Mouse (Mus musculus): ENCODE measurements at regions not wholly inside any gene's neighbourhood (a gene's known extent, or its start where the extent isn't known, plus 50 kb on each side); places are given as distances from the start of the nearest gene placed in this dataset.
A peak's percentile ranks its signal among the peaks of the same experiment; 100 is the strongest.

DNA sequence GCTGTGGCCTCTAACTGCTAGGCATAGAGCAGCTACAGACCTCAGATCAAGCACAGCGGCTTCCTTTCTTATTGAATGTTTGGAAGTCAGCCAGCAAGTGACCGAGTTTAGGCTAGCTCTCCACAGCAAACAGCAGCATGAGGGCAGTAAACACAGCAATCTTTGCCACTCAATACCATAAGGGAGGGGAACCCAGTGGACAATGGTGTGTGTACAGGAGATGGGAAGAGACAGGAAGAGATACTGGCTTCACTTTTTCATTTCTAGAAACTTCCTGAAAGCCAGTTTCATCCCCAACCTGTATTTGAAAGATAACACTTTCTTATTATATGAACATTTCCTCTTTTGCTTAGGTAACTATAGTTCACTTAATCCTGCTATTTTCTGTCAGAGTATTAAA, 1284.9 kb upstream of the Lrrc6 start:
- WGBS, result 61% methylated on average over 2 of the region's 2 CpGs
- no peak for ATAC-seq (ENCODE audit: low FRiP score)
- Histone ChIP-seq H3K4me2 (no peak overlapping the region), H3K4me3 (no peak overlapping the region), H3K36me3 (no peaks in the 10 kb centered on the region), H3K27ac (no peak overlapping the region), H3K9me3 (no peaks in the 10 kb centered on the region), H3K9ac (no peak overlapping the region), H3K27me3 (no peaks in the 10 kb centered on the region), H3K4me1 (replicated peaks) (no peaks in the 10 kb centered on the region)

DNA sequence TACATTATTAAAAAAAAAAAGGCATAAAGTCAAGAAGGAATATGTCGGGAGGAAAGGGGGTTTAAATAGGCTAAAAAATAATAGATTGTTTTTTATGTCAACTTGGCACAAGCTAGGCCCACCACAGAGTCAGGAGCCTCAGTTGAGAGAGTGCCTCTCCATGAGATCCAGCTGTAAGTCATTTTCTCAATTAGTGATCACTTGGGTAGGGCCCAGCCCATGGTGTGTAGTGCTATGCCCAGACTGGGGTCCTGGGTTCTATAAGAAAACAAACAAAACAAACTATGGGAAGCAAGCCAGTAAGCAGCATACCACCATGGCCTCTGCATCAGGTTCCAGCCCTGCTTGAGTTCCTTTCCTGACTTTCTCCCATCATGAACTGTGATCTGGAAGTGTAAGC, 1283.0 kb upstream of the Lrrc6 start:
- no peaks in the 10 kb centered on the region for H3K27me3 ChIP-seq
- no peak overlapping the region for H3K27ac ChIP-seq
- H3K4me2 ChIP-seq, result no peak overlapping the region
- H3K36me3 ChIP-seq, result no peaks in the 10 kb centered on the region
- no peak overlapping the region for H3K9ac ChIP-seq
- no peaks in the 10 kb centered on the region for H3K4me1 ChIP-seq (replicated peaks)
- WGBS, result 88% methylated on average over 1 of the region's 1 CpGs
- H3K9me3 ChIP-seq, result no peaks in the 10 kb centered on the region
- no peak for ATAC-seq (ENCODE audit: low FRiP score)
- H3K4me3 ChIP-seq, result no peak overlapping the region

DNA sequence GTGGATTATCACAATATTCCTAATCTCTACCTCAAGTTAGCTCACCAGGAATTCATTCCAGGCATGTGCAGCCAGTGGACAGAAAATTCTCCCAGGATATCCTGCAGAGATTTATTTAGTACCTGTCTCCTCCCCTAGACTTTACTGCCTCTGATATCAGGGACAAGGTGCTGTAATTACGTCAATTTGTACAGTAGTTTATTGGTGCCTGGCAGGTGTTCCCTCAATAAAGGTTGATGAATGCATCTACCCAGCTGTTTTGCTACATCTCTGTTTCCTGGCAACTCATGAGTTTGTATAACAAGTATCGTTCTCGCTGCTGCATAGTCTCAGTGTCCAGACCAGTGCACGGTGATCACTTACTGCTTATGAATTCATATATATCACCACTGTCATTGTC, 1281.8 kb upstream of the Lrrc6 start:
- no peaks in the 10 kb centered on the region for H3K27me3 ChIP-seq
- no peak overlapping the region for H3K27ac ChIP-seq
- H3K9me3 ChIP-seq, result no peaks in the 10 kb centered on the region
- H3K4me2 ChIP-seq, result no peak overlapping the region
- H3K4me3 ChIP-seq, result no peak overlapping the region
- no peaks in the 10 kb centered on the region for H3K4me1 ChIP-seq (replicated peaks)
- no peaks in the 10 kb centered on the region for H3K36me3 ChIP-seq
- WGBS, result 77% methylated on average over 4 of the region's 4 CpGs
- no peak overlapping the region for H3K9ac ChIP-seq
- ATAC-seq (ENCODE audit: low FRiP score), result no peak

DNA sequence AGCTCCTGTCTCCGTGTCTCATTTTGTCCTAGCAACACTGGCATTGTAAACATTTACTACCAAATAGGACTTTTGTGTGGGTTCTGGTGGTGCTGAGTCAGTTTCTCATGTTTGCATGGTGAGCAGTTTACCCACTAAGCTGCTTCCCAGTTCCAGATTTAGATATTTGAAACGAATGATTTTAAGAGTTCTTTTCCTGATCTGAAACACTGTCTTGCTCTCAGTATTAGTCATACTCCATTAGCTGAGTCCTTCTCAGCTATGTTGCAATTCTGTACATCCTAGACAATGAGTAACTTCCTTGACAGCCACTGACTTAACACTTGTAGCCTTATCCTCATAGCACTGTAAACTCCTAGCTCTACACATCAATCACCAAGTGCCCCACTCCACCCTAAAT, 1280.1 kb upstream of the Lrrc6 start:
- Histone ChIP-seq H3K9me3 (no peaks in the 10 kb centered on the region), H3K4me1 (replicated peaks) (no peaks in the 10 kb centered on the region), H3K27me3 (no peaks in the 10 kb centered on the region), H3K4me3 (no peak overlapping the region), H3K36me3 (no peaks in the 10 kb centered on the region), H3K27ac (no peak overlapping the region), H3K4me2 (no peak overlapping the region), H3K9ac (no peak overlapping the region)
- 97% methylated on average over 2 of the region's 2 CpGs for WGBS
- ATAC-seq (ENCODE audit: low FRiP score), result no peak

DNA sequence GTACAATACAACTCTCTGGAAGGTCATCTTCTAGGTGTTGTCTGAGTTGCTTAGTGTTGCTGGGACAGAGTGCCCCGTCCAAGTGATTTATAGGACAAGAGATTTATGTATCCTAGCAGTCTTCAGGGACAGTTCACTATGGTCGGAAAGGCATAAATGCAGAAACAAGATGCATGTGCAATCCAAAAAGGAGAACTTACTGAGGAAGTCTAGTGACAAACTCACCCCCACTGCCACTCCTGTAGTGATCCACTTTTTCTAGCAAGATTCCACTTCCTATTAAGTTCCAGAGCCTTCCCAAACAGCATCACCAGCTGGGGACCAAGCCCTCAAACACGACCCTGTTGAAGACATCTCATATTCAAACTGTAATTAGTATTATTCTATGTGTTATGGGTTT, 1266.9 kb upstream of the Lrrc6 start:
- Histone ChIP-seq H3K4me1 (replicated peaks) (no peaks in the 10 kb centered on the region), H3K36me3 (no peaks in the 10 kb centered on the region), H3K9ac (no peak overlapping the region), H3K27ac (no peak overlapping the region), H3K9me3 (no peaks in the 10 kb centered on the region), H3K4me2 (no peak overlapping the region), H3K4me3 (no peak overlapping the region), H3K27me3 (no peaks in the 10 kb centered on the region)
- ATAC-seq (ENCODE audit: low FRiP score), result no peak
- WGBS, result 74% methylated on average over 3 of the region's 3 CpGs

DNA sequence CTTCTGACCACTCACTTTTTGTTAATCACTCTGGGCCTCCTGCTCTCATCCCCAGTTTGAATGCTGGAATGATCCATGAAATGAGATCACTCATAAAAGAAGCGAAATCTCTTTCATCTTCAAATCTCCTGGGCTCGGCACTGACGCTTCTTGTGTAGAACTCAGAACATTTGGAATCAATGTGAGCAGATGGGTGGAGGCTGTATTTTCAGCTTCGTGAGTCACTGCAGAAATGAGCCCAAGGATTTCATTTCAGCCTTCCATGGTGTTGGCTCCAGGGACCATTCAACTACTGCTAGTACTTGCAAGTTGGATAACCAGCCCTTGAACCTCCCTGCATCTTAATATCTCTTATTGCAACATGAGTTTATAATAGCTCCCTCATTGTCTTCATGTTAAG, 1258.5 kb upstream of the Lrrc6 start:
- no peak overlapping the region for H3K27ac ChIP-seq
- no peak overlapping the region for H3K4me2 ChIP-seq
- H3K36me3 ChIP-seq, result no peaks in the 10 kb centered on the region
- WGBS, result 85% methylated on average over 4 of the region's 4 CpGs
- H3K9me3 ChIP-seq, result no peaks in the 10 kb centered on the region
- ATAC-seq (ENCODE audit: low FRiP score), result no peak
- H3K4me3 ChIP-seq, result no peak overlapping the region
- H3K9ac ChIP-seq, result no peak overlapping the region
- no peaks in the 10 kb centered on the region for H3K4me1 ChIP-seq (replicated peaks)
- no peaks in the 10 kb centered on the region for H3K27me3 ChIP-seq

DNA sequence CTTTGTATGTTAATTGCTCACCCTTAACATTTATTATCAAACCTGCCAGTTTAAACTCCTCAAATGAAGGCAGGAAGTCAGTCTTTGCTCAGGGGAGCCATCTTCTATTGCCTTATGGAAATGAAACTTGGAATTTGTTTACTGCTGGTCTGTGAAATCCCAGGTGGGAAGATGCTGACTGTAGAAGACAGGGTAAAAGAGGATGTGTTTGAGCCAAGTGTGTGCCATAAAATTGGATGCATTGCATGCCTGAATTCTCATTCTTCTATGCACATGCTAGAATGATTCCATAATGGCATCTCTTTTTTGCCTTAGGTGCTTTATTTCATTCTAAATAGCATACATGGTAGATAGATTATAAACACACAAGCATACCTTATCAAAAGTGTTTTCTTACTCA, 1249.9 kb upstream of the Lrrc6 start:
- Histone ChIP-seq H3K9me3 (no peaks in the 10 kb centered on the region), H3K4me3 (no peak overlapping the region), H3K4me2 (no peak overlapping the region), H3K27ac (peak overlapping the region; percentile 8; the same call in 1 of the 2 replicates), H3K4me1 (replicated peaks) (peaks cover 6% of the 10 kb centered on the region), H3K9ac (no peak overlapping the region), H3K36me3 (no peaks in the 10 kb centered on the region), H3K27me3 (no peaks in the 10 kb centered on the region)
- ATAC-seq (ENCODE audit: low FRiP score), result no peak

DNA sequence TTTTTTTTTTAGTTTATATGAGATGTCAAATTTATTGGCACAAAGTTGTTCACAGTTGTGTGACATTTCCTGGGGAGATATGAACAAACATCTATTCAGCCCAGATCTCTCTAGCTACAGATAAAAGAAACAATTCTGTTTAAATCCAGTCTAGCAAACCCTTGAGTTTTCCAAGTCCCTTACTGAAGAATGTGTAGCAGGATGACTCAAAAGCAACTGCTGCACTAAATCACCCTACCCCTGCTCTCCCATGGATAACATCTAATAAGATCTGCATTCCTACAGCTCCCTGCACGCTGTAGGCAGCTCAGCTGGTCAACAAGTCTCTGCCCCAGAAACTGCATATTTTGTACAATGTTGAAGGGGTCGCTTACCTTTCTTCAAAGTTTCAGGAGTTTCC, 1242.6 kb upstream of the Lrrc6 start:
- Histone ChIP-seq H3K4me1 (replicated peaks) (no peaks in the 10 kb centered on the region), H3K4me3 (no peak overlapping the region), H3K36me3 (no peaks in the 10 kb centered on the region), H3K9ac (no peak overlapping the region), H3K9me3 (no peaks in the 10 kb centered on the region), H3K27me3 (no peaks in the 10 kb centered on the region), H3K27ac (no peak overlapping the region), H3K4me2 (no peak overlapping the region)
- no peak for ATAC-seq (ENCODE audit: low FRiP score)
- WGBS, result 74% methylated on average over 2 of the region's 2 CpGs

DNA sequence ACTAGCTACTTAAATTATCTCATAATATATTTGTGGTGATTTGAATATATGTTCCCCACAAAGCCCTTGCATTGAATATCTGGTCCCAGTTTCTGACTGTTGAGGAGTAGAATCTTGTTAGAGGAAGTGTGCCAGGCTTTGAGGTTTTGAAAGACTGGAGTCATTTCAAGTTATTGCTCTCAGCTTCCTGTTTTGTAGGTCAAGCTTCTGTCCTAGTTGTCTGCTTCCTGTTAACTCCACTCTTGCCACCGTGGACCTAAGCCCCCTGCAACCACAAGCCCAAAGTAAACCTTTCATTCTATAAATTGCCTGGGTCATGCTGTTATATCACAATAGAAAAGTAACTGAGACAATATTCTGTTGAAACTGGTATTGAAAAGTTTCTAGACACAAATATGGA, 1232.3 kb upstream of the Lrrc6 start:
- H3K9me3 ChIP-seq, result no peaks in the 10 kb centered on the region
- H3K27ac ChIP-seq, result no peak overlapping the region
- H3K4me1 ChIP-seq (replicated peaks), result 0 out of 2 replicates have a peak, but pooled peaks cover 4% of the 10 kb centered on the region
- no peaks in the 10 kb centered on the region for H3K27me3 ChIP-seq
- H3K9ac ChIP-seq, result no peak overlapping the region
- 82% methylated on average over 1 of the region's 1 CpGs for WGBS
- no peaks in the 10 kb centered on the region for H3K36me3 ChIP-seq
- no peak for ATAC-seq (ENCODE audit: low FRiP score)
- no peak overlapping the region for H3K4me3 ChIP-seq
- H3K4me2 ChIP-seq, result no peak overlapping the region

DNA sequence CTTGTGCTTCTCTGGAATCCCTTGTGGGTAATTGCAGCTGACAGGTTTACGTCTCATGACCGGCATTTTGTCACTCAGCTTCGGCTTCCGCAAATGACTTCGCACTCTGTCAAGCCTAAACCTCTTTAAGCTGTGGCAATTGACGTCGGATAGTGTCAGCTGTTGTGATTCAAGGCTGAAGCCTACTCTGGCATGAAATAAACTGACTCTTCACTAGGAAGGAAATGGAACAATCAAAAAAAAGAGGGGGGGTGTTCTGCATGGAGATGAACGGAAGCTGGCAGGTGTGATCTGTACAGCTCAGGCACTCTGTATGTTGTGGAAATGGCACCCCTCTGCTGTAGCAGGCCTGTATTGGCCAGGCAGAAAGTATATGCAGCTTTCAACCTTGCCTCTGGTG, 1228.8 kb upstream of the Lrrc6 start:
- no peak for ATAC-seq (ENCODE audit: low FRiP score)
- WGBS, result 69% methylated on average over 8 of the region's 8 CpGs

DNA sequence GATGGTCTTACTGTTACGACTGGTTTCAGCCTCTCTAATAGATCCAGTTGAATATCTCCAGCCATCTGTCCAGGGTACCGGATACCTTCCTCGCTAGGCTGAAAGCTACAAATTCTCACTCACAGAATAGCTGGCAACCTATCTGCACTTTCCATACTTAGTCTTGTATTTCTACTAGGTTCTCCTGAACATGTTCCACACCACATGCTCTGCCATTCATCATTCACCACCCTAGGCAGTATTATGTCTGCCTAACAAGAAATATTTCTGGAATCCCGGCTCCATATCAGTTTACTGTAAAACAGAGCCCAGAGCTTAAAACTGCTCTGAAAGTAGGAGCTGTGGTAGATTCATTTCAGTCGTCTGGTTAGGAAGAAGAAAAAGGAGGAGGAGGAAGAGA, 1224.5 kb upstream of the Lrrc6 start:
- Histone ChIP-seq H3K4me2 (no peak overlapping the region), H3K27me3 (no peaks in the 10 kb centered on the region), H3K36me3 (no peaks in the 10 kb centered on the region), H3K27ac (no peak overlapping the region), H3K9ac (no peak overlapping the region), H3K9me3 (no peaks in the 10 kb centered on the region), H3K4me3 (no peak overlapping the region), H3K4me1 (replicated peaks) (0 out of 2 replicates have a peak, but pooled peaks cover 4% of the 10 kb centered on the region)
- WGBS, result 84% methylated on average over 5 of the region's 5 CpGs
- ATAC-seq (ENCODE audit: low FRiP score), result no peak

More for the DNA sequence above, 1228.8 kb upstream of the Lrrc6 start:
- Histone ChIP-seq H3K4me3 (no peak overlapping the region), H3K27ac (no peak overlapping the region), H3K4me2 (no peak overlapping the region), H3K4me1 (replicated peaks) (0 out of 2 replicates have a peak, but pooled peaks cover 4% of the 10 kb centered on the region), H3K27me3 (no peaks in the 10 kb centered on the region), H3K36me3 (no peaks in the 10 kb centered on the region), H3K9me3 (no peaks in the 10 kb centered on the region), H3K9ac (no peak overlapping the region)

DNA sequence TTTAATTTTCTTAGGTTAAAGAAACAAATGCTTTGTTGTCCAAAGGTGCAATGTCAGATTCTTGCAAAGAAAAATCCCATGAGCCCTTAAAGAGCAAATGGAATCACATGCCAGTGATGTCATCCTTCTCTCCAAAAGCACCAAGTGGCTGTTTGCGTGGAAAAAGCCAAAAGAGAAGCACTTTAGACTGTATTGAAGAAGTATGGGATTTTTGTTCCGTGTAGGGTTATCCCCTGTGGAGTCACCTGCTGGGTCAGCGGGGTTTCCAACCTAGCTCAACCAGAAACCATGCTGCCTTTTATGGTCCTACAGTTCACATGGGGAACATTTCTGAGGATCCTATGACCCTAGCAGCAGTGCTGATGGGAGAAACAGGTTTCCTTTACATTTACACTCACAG, 1213.5 kb upstream of the Lrrc6 start:
- no peak overlapping the region for H3K27ac ChIP-seq
- H3K4me2 ChIP-seq, result no peak overlapping the region
- 67% methylated on average over 3 of the region's 3 CpGs for WGBS
- ATAC-seq (ENCODE audit: low FRiP score), result no peak
- no peak overlapping the region for H3K4me3 ChIP-seq
- H3K36me3 ChIP-seq, result no peaks in the 10 kb centered on the region
- H3K9me3 ChIP-seq, result no peaks in the 10 kb centered on the region
- no peaks in the 10 kb centered on the region for H3K4me1 ChIP-seq (replicated peaks)
- no peak overlapping the region for H3K9ac ChIP-seq
- H3K27me3 ChIP-seq, result no peaks in the 10 kb centered on the region

DNA sequence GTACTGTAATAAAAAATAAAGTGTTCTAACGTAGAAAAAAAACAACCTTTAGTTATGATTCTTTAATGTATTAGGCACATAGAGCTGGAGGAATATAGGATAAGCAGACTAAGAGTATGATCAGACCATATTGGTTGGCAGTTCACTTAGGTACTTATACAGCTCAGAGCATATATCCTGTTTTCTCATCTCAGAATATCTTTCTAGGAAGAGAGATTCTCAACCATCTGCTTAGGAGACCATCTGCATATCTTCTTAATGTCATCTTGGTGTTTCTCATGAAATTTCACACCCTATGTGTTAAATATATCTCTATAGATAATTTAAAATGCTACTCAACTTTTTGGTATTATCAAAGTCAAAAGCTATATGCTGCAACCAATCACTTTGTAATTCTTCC, 1185.4 kb upstream of the Lrrc6 start:
- no peak overlapping the region for H3K4me3 ChIP-seq
- no peaks in the 10 kb centered on the region for H3K9me3 ChIP-seq
- no peaks in the 10 kb centered on the region for H3K4me1 ChIP-seq (replicated peaks)
- ATAC-seq (ENCODE audit: low FRiP score), result no peak
- WGBS, result 72% methylated on average over 1 of the region's 1 CpGs
- H3K27me3 ChIP-seq, result no peaks in the 10 kb centered on the region
- H3K4me2 ChIP-seq, result no peak overlapping the region
- H3K9ac ChIP-seq, result no peak overlapping the region
- no peak overlapping the region for H3K27ac ChIP-seq
- no peaks in the 10 kb centered on the region for H3K36me3 ChIP-seq

DNA sequence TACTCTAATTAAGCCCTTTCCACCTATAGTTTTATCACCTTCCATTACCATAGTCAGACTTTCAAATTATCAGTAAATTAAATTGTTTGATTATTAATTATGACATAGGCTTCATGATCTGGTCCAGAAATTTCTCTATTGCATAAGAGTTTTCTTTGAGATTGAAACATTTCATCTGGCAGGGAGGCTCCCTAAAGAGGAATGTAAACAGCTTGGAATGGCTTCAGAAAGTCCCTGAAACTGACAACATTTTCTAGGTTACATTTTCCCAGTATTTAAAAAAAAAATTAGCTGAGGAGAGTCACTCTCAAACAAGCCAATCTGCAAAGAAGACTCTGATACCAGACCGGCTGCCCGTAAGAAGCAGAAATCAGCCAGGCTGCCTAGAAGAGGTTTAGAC, 1172.6 kb upstream of the Lrrc6 start:
- Histone ChIP-seq H3K4me3 (no peak overlapping the region), H3K9me3 (no peaks in the 10 kb centered on the region), H3K27me3 (no peaks in the 10 kb centered on the region), H3K4me2 (no peak overlapping the region), H3K4me1 (replicated peaks) (no peaks in the 10 kb centered on the region), H3K9ac (no peak overlapping the region), H3K36me3 (no peaks in the 10 kb centered on the region), H3K27ac (no peak overlapping the region)
- WGBS, result 99% methylated on average over 2 of the region's 2 CpGs
- ATAC-seq (ENCODE audit: low FRiP score), result no peak
